11 mouse cellular contexts compared by ENCODE assay signal in the genomic region with DNA sequence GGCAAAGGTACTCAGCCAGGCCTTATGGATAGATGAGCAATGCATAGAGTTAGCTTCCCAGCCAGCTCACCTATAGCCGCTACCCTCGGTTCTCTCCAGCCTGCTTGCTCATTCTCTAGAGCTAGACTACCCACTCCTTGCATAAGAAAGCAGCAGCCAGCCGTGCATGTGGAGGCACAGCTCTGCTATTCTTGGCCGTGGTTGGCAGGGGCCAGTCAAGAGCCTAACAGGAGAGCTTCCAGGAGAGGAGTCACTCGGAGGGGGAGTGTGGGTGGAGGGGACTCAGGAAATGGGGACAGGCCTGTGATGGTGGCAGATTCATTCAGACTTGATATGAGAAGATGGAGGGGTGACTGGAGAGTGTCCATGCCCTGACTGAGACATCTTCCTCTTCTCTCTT. TPM values are rescaled to one million over a fixed set of nuclear protein-coding genes. Genes with fewer than 3 reads are reported as not detected.
DNase-seq lines count a peak whose midpoint lies in the region; ATAC-seq and TF ChIP-seq lines count a peak whose summit lies in the region.
"Had no signal": no experiment of that assay in that cellular context is flagged by ENCODE, and none has a peak within 500 bp of the region (broad histone marks: within the 10 kb centered on the region; RNA-seq: fewer than 3 reads in every experiment).

No protein-coding gene starts in this region.

- H3K9ac ChIP-seq in heart, adult 2 months (ENCODE audit: low read depth, low read length), result no peak overlapping the region
- H3K9ac ChIP-seq: embryonic facial prominence, embryonic 13.5 days; forebrain, embryonic 15.5 days; hindbrain, embryonic 14.5 days had no signal

- H3K4me3 ChIP-seq in heart, adult 2 months, result no peak overlapping the region
- no peak overlapping the region for H3K4me3 ChIP-seq in cortical plate, adult 2 months (ENCODE audit: insufficient read depth, low read length)
- H3K4me3 ChIP-seq: embryonic facial prominence, embryonic 13.5 days; forebrain, embryonic 15.5 days had no signal

- peaks cover 4% of the 10 kb centered on the region for H3K79me2 ChIP-seq in heart, adult 2 months (replicated peaks; ENCODE audit: control insufficient read depth, insufficient read depth, low read length)

- peak overlapping the region; percentile 28; the same call in 1 of the 2 replicates for H3K27ac ChIP-seq in heart, adult 2 months
- peak overlapping the region; percentile 83 for H3K27ac ChIP-seq in cortical plate, adult 2 months (ENCODE audit: insufficient read depth, low read length)
- H3K27ac ChIP-seq: embryonic facial prominence, embryonic 13.5 days; forebrain, embryonic 15.5 days; hindbrain, embryonic 14.5 days had no signal

- WGBS in heart, adult 2 months, result 34% methylated on average over 5 of the region's 5 CpGs

- 0 out of 2 replicates have a peak, but pooled peaks have one; percentile 13 for TF ChIP-seq EP300 in heart, adult 2 months (IDR thresholded peaks at IDR 0.05; ENCODE audit: insufficient read depth, low read depth, low read length)

- H3K36me3 ChIP-seq in heart, adult 2 months (ENCODE audit: control insufficient read depth, insufficient read depth, low read length), result peaks cover 6% of the 10 kb centered on the region; the same call in 1 of the 2 replicates

- TF ChIP-seq CTCF in heart, adult 2 months (IDR thresholded peaks at IDR 0.05), result 0 out of 2 replicates have a peak, but pooled peaks have one; percentile 2
- TF ChIP-seq CTCF in cortical plate, adult 2 months (IDR thresholded peaks at IDR 0.05; ENCODE audit: extremely low read depth, insufficient read depth, low read length), result no peak

- ATAC-seq in megakaryocyte-erythroid progenitor cell, adult 5-6 weeks (replicated peaks; ENCODE audit: low FRiP score, low TSS enrichment, poor library complexity, severe bottlenecking), result no peak
- ATAC-seq: forebrain, embryonic 15.5 days; lung, postnatal 0 days had no signal

- DNase-seq in heart, adult 2 months, result peak in 1 of 2 experiments; percentile 73
- DNase-seq in heart, postnatal 25 days (ENCODE audit: low spot score), result no peak
- peak; percentile 68 to 70 for DNase-seq in heart, adult 9 months (ENCODE audit: low spot score in 2 of 2)
- DNase-seq in left cerebral cortex, postnatal 25 days (ENCODE audit: low spot score in 2 of 2), result peak; percentile 77 to 98
- DNase-seq in adipocyte (ENCODE audit: low spot score), result no peak

- no peaks in the 10 kb centered on the region for H3K27me3 ChIP-seq in heart, adult 2 months (ENCODE audit: control insufficient read depth, insufficient read depth, low read length)
- H3K27me3 ChIP-seq: embryonic facial prominence, embryonic 13.5 days; forebrain, embryonic 15.5 days had no signal

- no peak for TF ChIP-seq POLR2A in heart, adult 2 months (IDR thresholded peaks at IDR 0.05; ENCODE audit: insufficient read depth, low read depth, low read length)
- TF ChIP-seq POLR2A in cortical plate, adult 2 months (IDR thresholded peaks at IDR 0.05; ENCODE audit: extremely low read depth, insufficient read depth, low read length), result 0 out of 2 replicates have a peak, but pooled peaks have one; percentile 24

- H3K4me1 ChIP-seq in heart, adult 2 months (ENCODE audit: control insufficient read depth, insufficient read depth, low read length), result peaks cover 43% of the 10 kb centered on the region
- peaks cover 46% of the 10 kb centered on the region for H3K4me1 ChIP-seq in cortical plate, adult 2 months (ENCODE audit: control insufficient read depth, insufficient read depth, low read length)

- intact Hi-C loops in heart, adult 2 months (cut with DNase I), result loop anchor here (1.0 kb wide), 1 partner anchor 68 kb away; a partner anchor contains a TSS
- intact Hi-C loops in heart, postnatal 25 days (cut with DNase I), result loop anchor here (2.0 kb wide), 1 partner anchor 69 kb away; no protein-coding TSS in a partner anchor
- intact Hi-C loops in left cerebral cortex, postnatal 25 days (cut with DNase I), result no loop called here

RNA-seq across cellular contexts. Expression of a gene that starts 7.2 kb away (rescaled TPM):
- 10 to 100 TPM; 49.5 to 52.8 TPM for total RNA-seq in heart, adult 2 months (2021)
- polyA plus RNA-seq in heart, adult 2 months (2012; rRNA removed), result 40.3 and 51.3 TPM in 2 replicates
- 10 to 100 TPM; 46.2 to 48.0 TPM for total RNA-seq in heart, postnatal 25 days (2021)
- polyA plus RNA-seq in cortical plate, adult 2 months (2012; rRNA removed), result 42.3 and 44.0 TPM in 2 replicates
- 10 to 100 TPM; 47.7 to 50.8 TPM for total RNA-seq in left cerebral cortex, postnatal 25 days (2021)
- total RNA-seq in megakaryocyte-erythroid progenitor cell, adult 5-6 weeks (2014; fragmentation: Nextera tagmentation), result 14.4 and 21.5 TPM in 2 replicates
- 8.9 and 15.8 TPM in 2 replicates for total RNA-seq in megakaryocyte-erythroid progenitor cell, adult 5-6 weeks (2017)

RNA-seq across cellular contexts. Expression of a gene that starts 8.0 kb away (rescaled TPM):
- 10 to 100 TPM; 55.5 to 56.2 TPM for total RNA-seq in heart, adult 2 months (2021)
- 94.2 and 101 TPM in 2 replicates for polyA plus RNA-seq in heart, adult 2 months (2012; rRNA removed)
- 10 to 100 TPM; 54.8 to 65.5 TPM for total RNA-seq in heart, postnatal 25 days (2021)
- polyA plus RNA-seq in cortical plate, adult 2 months (2012; rRNA removed), result 291 and 307 TPM in 2 replicates
- total RNA-seq in left cerebral cortex, postnatal 25 days (2021), result 100 to 1,000 TPM; 314 to 335 TPM
- total RNA-seq in megakaryocyte-erythroid progenitor cell, adult 5-6 weeks (2014; fragmentation: Nextera tagmentation), result 62.0 and 66.6 TPM in 2 replicates
- 63.9 and 71.1 TPM in 2 replicates for total RNA-seq in megakaryocyte-erythroid progenitor cell, adult 5-6 weeks (2017)

RNA-seq across cellular contexts. Expression of a gene that starts 19.0 kb away (rescaled TPM):
- 10 to 100 TPM; 15.3 to 19.9 TPM for total RNA-seq in heart, adult 2 months (2021)
- polyA plus RNA-seq in heart, adult 2 months (2012; rRNA removed), result 24.5 and 26.2 TPM in 2 replicates
- total RNA-seq in heart, postnatal 25 days (2021), result 10 to 100 TPM; 18.0 to 22.9 TPM
- 6.5 and 6.8 TPM in 2 replicates for polyA plus RNA-seq in cortical plate, adult 2 months (2012; rRNA removed)
- total RNA-seq in left cerebral cortex, postnatal 25 days (2021), result 1 to 10 TPM; 3.8 to 7.3 TPM
- total RNA-seq in megakaryocyte-erythroid progenitor cell, adult 5-6 weeks (2014; fragmentation: Nextera tagmentation), result 14.2 and 19.8 TPM in 2 replicates
- total RNA-seq in megakaryocyte-erythroid progenitor cell, adult 5-6 weeks (2017), result 5.2 and 14.9 TPM in 2 replicates

RNA-seq across cellular contexts. Expression of a gene that starts 42.6 kb away (rescaled TPM):
- total RNA-seq in heart, adult 2 months (2021), result 10 to 100 TPM; 20.9 to 26.1 TPM
- 35.6 and 57.0 TPM in 2 replicates for polyA plus RNA-seq in heart, adult 2 months (2012; rRNA removed)
- 10 to 100 TPM; 18.5 to 22.8 TPM for total RNA-seq in heart, postnatal 25 days (2021)
- 5.7 and 6.1 TPM in 2 replicates for polyA plus RNA-seq in cortical plate, adult 2 months (2012; rRNA removed)
- total RNA-seq in left cerebral cortex, postnatal 25 days (2021), result 1 to 10 TPM; 3.9 to 4.9 TPM
- total RNA-seq in megakaryocyte-erythroid progenitor cell, adult 5-6 weeks (2014; fragmentation: Nextera tagmentation), result 102 and 107 TPM in 2 replicates
- 31.8 and 36.1 TPM in 2 replicates for total RNA-seq in megakaryocyte-erythroid progenitor cell, adult 5-6 weeks (2017)

RNA-seq across cellular contexts. Expression of a gene that starts 51.4 kb away (rescaled TPM):
- total RNA-seq in heart, adult 2 months (2021), result 10 to 100 TPM in 1 of 2 experiments, 1 to 10 TPM in 1; 8.6 to 12.1 TPM
- polyA plus RNA-seq in heart, adult 2 months (2012; rRNA removed), result 19.6 and 20.0 TPM in 2 replicates
- 10 to 100 TPM; 15.2 to 17.4 TPM for total RNA-seq in heart, postnatal 25 days (2021)
- polyA plus RNA-seq in cortical plate, adult 2 months (2012; rRNA removed), result 169 and 184 TPM in 2 replicates
- 100 to 1,000 TPM; 176 to 184 TPM for total RNA-seq in left cerebral cortex, postnatal 25 days (2021)
- 0.27 TPM in 1 of 2 replicates, not detected in the other for total RNA-seq in megakaryocyte-erythroid progenitor cell, adult 5-6 weeks (2014; fragmentation: Nextera tagmentation)
- 0.75 TPM in 1 of 2 replicates, not detected in the other for total RNA-seq in megakaryocyte-erythroid progenitor cell, adult 5-6 weeks (2017)

Comparison
In these comparisons a context has a peak if more than half of its experiments do, and no peak if none do; other contexts are left out.
1. DNase-seq: peak in heart, adult 9 months (2 of 2) and left cerebral cortex, postnatal 25 days (2 of 2); none in heart, postnatal 25 days (single experiment) and adipocyte (single experiment).
2. RNA of a gene that starts 8.0 kb away (total RNA-seq): 314 to 335 TPM in left cerebral cortex, postnatal 25 days; 62.0 to 71.1 TPM in megakaryocyte-erythroid progenitor cell, adult 5-6 weeks, 54.8 to 65.5 TPM in heart, postnatal 25 days and 55.5 to 56.2 TPM in heart, adult 2 months; every median in the first group is over 4 times any median in the second.